Mouse (Mus musculus) thymus, adult 2 months (tissue): Measurements from ENCODE around the gene Fcor.

ENCODE experiments used
- CTCF ChIP-seq: fragments of 200-500 bp; IDR thresholded peaks from 2 replicates; pipeline ENCODE4 v1.5.1; 2012; ENCODE audit warnings: mild to moderate bottlenecking, control low read depth, low read length, moderate library complexity, borderline replicate concordance; ENCODE audit not compliant: control insufficient read depth, poor library complexity, insufficient read depth; ENCODE audit errors: extremely low read depth
- POLR2A ChIP-seq: fragments of 200-500 bp; IDR thresholded peaks from 2 replicates; pipeline ENCODE4 v1.6.1; 2012; ENCODE audit warnings: mild to moderate bottlenecking, low read length, control low read depth, moderate library complexity; ENCODE audit not compliant: control insufficient read depth, poor library complexity, insufficient read depth; ENCODE audit errors: extremely low read depth

GRCm38 (mm10) chr8:3654726-3655508, 17.2 kb downstream of the Fcor start:
- no peak for TF ChIP-seq CTCF
- TF ChIP-seq POLR2A = no peak
